Mouse (Mus musculus) liver, postnatal 0 days (tissue): ENCODE data around the gene 9930111J21Rik2. TPM values are rescaled to one million over a fixed set of nuclear protein-coding genes. Genes with fewer than 3 reads are reported as not detected.
"Not testable (repeated sequence)": the region's sequence is repeated elsewhere in the genome, so short reads cannot be mapped to it uniquely, and the experiment has no call there.

Experiments used
- ATAC-seq: fragments of 200-750 bp; cut with Nextera tagmentation; 2 replicates; pipeline ENCODE4 v1.8.0; 2017; ENCODE audit warnings: mild to moderate bottlenecking, moderate library complexity
- DNase-seq: peaks from one replicate; pipeline ENCODE4 v3.0.0-alpha.2; 2016
- H3K27ac ChIP-seq: fragments of 300-500 bp; sonication (generic); 2 replicates; pipeline ENCODE4 v1.5.1; 2014; ENCODE audit warnings: antibody characterized with exemption, moderate library complexity, mild to moderate bottlenecking, low read depth
- H3K27me3 ChIP-seq: fragments of 300-500 bp; sonication (generic); 2 replicates; pipeline ENCODE4 v1.6.1; 2014; ENCODE audit warnings: low read length, control low read depth, mixed read lengths; ENCODE audit not compliant: insufficient read depth
- H3K36me3 ChIP-seq: fragments of 300-500 bp; sonication (generic); replicated peaks from 2 replicates; pipeline ENCODE4 v1.6.1; 2014; ENCODE audit warnings: mild to moderate bottlenecking, control low read depth, low read length, moderate library complexity, mixed read lengths; ENCODE audit not compliant: insufficient read depth
- H3K4me1 ChIP-seq: fragments of 300-500 bp; sonication (generic); 2 replicates; pipeline ENCODE4 v1.6.1; 2014; ENCODE audit warnings: antibody characterized with exemption, mild to moderate bottlenecking, control low read depth; ENCODE audit not compliant: insufficient read depth
- H3K4me2 ChIP-seq: fragments of 300-500 bp; sonication (generic); 2 replicates; pipeline ENCODE4 v1.6.1; 2014; ENCODE audit warnings: low read depth, mild to moderate bottlenecking, low read length, moderate library complexity, mixed read lengths
- H3K4me3 ChIP-seq: fragments of 300-500 bp; sonication (generic); 2 replicates; pipeline ENCODE4 v1.5.1; 2014; ENCODE audit warnings: low read depth, low read length
- H3K9ac ChIP-seq: fragments of 300-500 bp; sonication (generic); replicated peaks from 2 replicates; pipeline ENCODE4 v1.6.1; 2014; ENCODE audit warnings: mild to moderate bottlenecking, moderate library complexity
- H3K9me3 ChIP-seq: fragments of 300-500 bp; sonication (generic); 2 replicates; pipeline ENCODE4 v1.6.1; 2016; ENCODE audit warnings: mild to moderate bottlenecking, control low read depth, low read length, mixed read lengths
- WGBS: fragments of 180-500 bp; shearing (Covaris S2); extraction: QIAGEN DNeasy Blood & Tissue Kit; methylation state at CpG from one replicate; pipeline ENCODE4 v1.1.7; 2014; ENCODE audit not compliant: insufficient replicate concordance; 5-methylcytosine and 5-hydroxymethylcytosine counted together
- polyA plus RNA-seq: library from polyadenylated mRNA; unstranded; fragments of >200 nt; fragmentation: Nextera tagmentation; extraction: Ambion mirVana; gene quantifications from 2 replicates; pipeline ENCODE4 v1.2.1, GENCODE M21; 2015

The 9930111J21Rik2 gene
- polyA plus RNA-seq, 1 experiment from 2014 or later, result 1.4 TPM

DNA sequence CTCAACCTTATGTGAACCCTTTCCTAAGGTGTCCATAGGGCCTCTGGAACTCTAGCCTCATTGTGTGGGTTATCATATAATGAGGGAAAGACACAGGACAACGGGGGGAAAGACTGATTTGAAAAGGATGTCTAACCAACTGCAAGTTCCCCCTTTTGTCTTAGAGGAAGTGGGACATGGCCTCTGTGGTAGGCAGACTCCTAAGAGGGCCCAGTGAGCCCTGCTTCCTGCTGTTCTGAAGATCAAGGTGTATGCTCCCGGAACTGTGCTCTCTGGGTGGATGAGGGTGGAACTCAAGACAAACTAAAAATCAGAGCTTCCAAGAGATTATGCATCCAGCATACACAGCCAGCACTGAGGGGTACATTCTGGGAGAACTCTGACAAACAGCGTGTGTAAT is 62.8 kb downstream of the 9930111J21Rik2 start:
- H3K9ac ChIP-seq, H3K4me3 ChIP-seq, H3K36me3 ChIP-seq, H3K27me3 ChIP-seq, H3K9me3 ChIP-seq, H3K4me2 ChIP-seq, H3K4me1 ChIP-seq, ATAC-seq, H3K27ac ChIP-seq, DNase-seq: not testable (repeated sequence)
- 50% methylated on average over 2 of the region's 3 CpGs for WGBS

DNA sequence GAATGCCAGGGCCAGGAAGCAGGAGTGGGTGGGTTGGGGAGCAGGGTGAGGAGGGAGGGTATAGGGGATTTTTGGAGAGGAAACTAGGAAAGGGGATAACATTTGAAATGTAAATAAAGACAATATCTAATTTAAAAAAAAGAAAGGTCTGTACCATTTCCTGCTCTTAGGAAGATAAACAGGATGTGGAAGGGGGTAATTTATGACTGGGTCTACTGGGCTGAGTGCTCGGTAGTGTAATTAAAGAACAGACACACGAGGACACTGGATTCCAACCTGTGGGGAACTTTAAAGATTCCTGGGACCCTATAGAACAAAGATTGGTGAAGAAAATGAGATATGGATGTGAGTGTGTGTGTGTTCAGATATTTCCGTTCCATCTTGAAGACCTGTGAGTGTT is 68.2 kb downstream of the 9930111J21Rik2 start:
- no CpG with 5 or more reads among the region's 3 CpGs for WGBS
- ATAC-seq, DNase-seq: not testable (repeated sequence)

DNA sequence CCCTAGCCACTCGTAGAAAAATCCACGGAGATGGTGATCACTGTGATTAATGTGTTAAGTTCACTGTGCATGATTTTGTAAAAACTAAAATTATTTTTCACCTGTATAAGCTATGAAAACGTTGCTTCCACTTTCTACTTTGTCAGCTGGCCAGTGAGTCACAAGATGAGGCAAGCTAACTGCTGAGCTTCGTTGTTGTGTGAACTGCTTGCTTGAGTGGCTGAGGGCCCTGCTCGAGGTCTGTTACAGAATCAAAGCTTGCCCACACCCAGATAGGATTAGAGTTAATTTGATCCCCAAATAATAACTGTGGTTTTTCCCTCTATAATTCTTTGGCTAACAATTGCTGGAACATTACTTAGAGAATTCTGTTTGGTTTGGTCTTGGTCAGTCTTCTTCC is 71.0 kb downstream of the 9930111J21Rik2 start:
- not testable (repeated sequence) for DNase-seq, H3K36me3 ChIP-seq, H3K4me3 ChIP-seq, H3K27ac ChIP-seq, ATAC-seq, H3K27me3 ChIP-seq, H3K9ac ChIP-seq, H3K9me3 ChIP-seq, H3K4me2 ChIP-seq, H3K4me1 ChIP-seq
- no CpG with 5 or more reads among the region's 5 CpGs for WGBS

More for the DNA sequence above, 68.2 kb downstream of the 9930111J21Rik2 start:
- H3K9me3 ChIP-seq, H3K4me3 ChIP-seq, H3K4me2 ChIP-seq, H3K27ac ChIP-seq, H3K27me3 ChIP-seq, H3K9ac ChIP-seq, H3K4me1 ChIP-seq, H3K36me3 ChIP-seq: not testable (repeated sequence)

DNA sequence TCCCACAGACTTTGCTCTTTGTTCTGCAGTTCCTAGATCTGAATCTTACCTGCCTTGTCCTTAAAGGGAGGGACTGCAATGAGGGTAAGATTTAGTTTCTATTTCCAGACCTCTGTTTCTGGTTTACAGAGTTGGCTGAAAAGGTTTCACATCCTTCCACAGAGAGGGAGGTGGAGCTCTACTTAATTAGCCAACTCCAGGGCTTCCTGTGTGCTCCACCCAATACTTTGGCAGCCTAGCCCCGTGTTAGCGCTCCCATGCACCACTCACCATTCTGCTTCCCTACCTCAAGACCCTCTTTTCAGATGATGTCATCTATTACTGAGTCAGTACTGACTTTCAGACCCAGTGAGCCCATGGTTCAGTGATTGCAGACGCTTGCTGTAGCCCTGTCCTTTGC is 71.8 kb downstream of the 9930111J21Rik2 start, which contains the start of gene 9930111J21Rik1:
Gene 9930111J21Rik1, minus strand, starts transcription at position 148 of the 400 bp plus-strand sequence.
- not testable (repeated sequence) for H3K9me3 ChIP-seq, H3K9ac ChIP-seq, H3K4me1 ChIP-seq, H3K27me3 ChIP-seq, DNase-seq, H3K4me3 ChIP-seq, H3K4me2 ChIP-seq, H3K36me3 ChIP-seq, H3K27ac ChIP-seq
- WGBS, result no CpG with 5 or more reads among the region's 3 CpGs
- peak; percentile 64 for ATAC-seq

DNA sequence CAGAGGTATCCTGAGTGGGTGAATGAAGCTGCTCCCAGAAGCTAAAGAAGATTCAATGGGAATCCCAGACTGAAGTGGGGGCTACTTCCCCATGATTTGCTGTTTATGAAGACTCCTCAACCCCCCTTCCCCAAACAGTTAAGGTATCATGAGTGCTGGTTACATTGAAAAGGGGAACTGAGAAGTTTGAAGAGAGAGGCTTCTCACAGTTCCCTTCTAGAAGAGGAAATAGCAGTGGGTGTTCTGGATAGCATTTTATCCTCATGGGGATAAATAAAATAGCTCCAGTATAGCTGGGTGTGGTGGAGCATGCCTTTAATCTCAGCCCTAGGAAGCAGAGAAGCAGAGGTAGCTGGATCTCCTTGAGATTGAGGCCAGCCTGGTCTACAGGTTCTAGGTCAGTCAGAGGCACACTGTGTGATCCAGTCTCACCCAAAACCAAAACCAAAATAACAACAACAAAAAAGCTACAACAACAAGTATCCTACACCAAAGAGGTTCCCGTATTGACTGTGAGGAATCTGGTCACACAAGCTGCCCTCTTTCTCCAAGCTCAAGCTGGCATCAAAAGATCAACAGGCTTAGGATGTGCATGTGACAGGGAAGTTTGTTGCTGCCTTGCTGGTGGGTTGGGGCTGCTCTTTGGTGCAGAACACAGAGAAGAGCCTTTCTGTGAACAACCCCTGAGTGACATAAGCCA is 72.7 kb downstream of the 9930111J21Rik2 start, which contains the start of gene Olfr56:
Gene Olfr56, plus strand, starts transcription at position 650 of the 700 bp plus-strand sequence.
- DNase-seq, H3K4me2 ChIP-seq, H3K4me1 ChIP-seq, H3K4me3 ChIP-seq, H3K36me3 ChIP-seq, H3K9me3 ChIP-seq, H3K27ac ChIP-seq, H3K9ac ChIP-seq, H3K27me3 ChIP-seq: not testable (repeated sequence)
- ATAC-seq, result peak; percentile 53
- WGBS, result no CpG with 5 or more reads among the region's 1 CpGs

DNA sequence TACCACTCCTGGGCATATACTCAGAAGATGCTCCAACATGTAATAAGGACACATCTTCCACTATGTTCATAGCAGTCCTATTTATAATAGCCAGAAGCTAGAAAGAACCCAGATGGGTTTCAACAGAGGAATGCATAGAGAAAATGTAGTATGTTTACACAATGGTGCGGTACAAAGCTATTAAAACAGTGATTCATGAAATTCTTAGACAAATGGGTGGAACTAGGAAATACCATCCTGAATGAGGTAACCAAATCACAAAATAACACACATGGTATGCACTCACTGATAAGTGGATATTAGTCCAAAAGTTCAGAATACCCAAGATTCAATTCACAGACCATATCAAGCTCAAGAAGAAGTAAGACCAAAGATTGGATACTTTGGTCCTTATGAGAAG is 76.4 kb downstream of the 9930111J21Rik2 start:
- H3K36me3 ChIP-seq, H3K4me2 ChIP-seq, H3K9ac ChIP-seq, DNase-seq, H3K4me3 ChIP-seq, H3K27me3 ChIP-seq, ATAC-seq, H3K27ac ChIP-seq, H3K9me3 ChIP-seq, H3K4me1 ChIP-seq: not testable (repeated sequence)
- WGBS, result no CpG with 5 or more reads among the region's 1 CpGs

Other genes with a start within 250 kb of the 9930111J21Rik2 start
- gene Trim41, start 233.9 kb downstream of the 9930111J21Rik2 start, polyA plus RNA-seq, result 2.2 and 2.3 TPM in 2 replicates
- 0.48 and 0.52 TPM in 2 replicates for gene Trim7, start 225.1 kb downstream of the 9930111J21Rik2 start, polyA plus RNA-seq
- gene Gm12184, start 224.6 kb downstream of the 9930111J21Rik2 start, polyA plus RNA-seq, result 4.9 and 5.0 TPM in 2 replicates
- gene Irgm1, start 179.6 kb downstream of the 9930111J21Rik2 start, polyA plus RNA-seq, result 42.7 and 44.1 TPM in 2 replicates
- gene Gm5431, start 149.0 kb downstream of the 9930111J21Rik2 start, polyA plus RNA-seq, result 0.66 and 0.86 TPM in 2 replicates
- 4.2 and 4.5 TPM in 2 replicates for gene Psme2b, start 105.1 kb downstream of the 9930111J21Rik2 start, polyA plus RNA-seq
- 0.16 and 0.17 TPM in 2 replicates for gene Olfr56, start 72.4 kb downstream of the 9930111J21Rik2 start, polyA plus RNA-seq
- 0.67 and 1.2 TPM in 2 replicates for gene 9930111J21Rik1, start 71.8 kb downstream of the 9930111J21Rik2 start, polyA plus RNA-seq
- 0.05 TPM in 1 of 2 replicates, not detected in the other for gene Gm12185, start 59.0 kb downstream of the 9930111J21Rik2 start, polyA plus RNA-seq
- 36.5 and 38.9 TPM in 2 replicates for gene Tgtp1, start 57.1 kb downstream of the 9930111J21Rik2 start, polyA plus RNA-seq
- gene Tgtp2, start 13.0 kb upstream of the 9930111J21Rik2 start, polyA plus RNA-seq, result 5.1 and 7.1 TPM in 2 replicates
- gene Ifi47, start 25.3 kb upstream of the 9930111J21Rik2 start, polyA plus RNA-seq, result 29.7 and 29.8 TPM in 2 replicates
- not detected in 2 replicates for gene Olfr1396, start 63.6 kb upstream of the 9930111J21Rik2 start, polyA plus RNA-seq
- not detected in 2 replicates for gene Olfr1395, start 91.0 kb upstream of the 9930111J21Rik2 start, polyA plus RNA-seq
- not detected in 2 replicates for gene Olfr1394, start 103.1 kb upstream of the 9930111J21Rik2 start, polyA plus RNA-seq
- gene Btnl9, start 135.9 kb upstream of the 9930111J21Rik2 start, polyA plus RNA-seq, result 1.6 and 1.9 TPM in 2 replicates
- gene Zfp62, start 152.1 kb upstream of the 9930111J21Rik2 start, polyA plus RNA-seq, result 8.6 and 8.8 TPM in 2 replicates
- 56.3 and 58.2 TPM in 2 replicates for gene Mgat1, start 192.9 kb upstream of the 9930111J21Rik2 start, polyA plus RNA-seq
- 0.05 and 0.07 TPM in 2 replicates for gene Olfr1393, start 227.1 kb upstream of the 9930111J21Rik2 start, polyA plus RNA-seq
- not detected in 2 replicates for gene Olfr1392, start 234.0 kb upstream of the 9930111J21Rik2 start, polyA plus RNA-seq